Mouse (Mus musculus): Measurements from ENCODE around the gene Pex11a.
"Not testable (repeated sequence)": the region's sequence is repeated elsewhere in the genome, so short reads cannot be mapped to it uniquely, and the experiment has no call there.

The Pex11a gene

DNA sequence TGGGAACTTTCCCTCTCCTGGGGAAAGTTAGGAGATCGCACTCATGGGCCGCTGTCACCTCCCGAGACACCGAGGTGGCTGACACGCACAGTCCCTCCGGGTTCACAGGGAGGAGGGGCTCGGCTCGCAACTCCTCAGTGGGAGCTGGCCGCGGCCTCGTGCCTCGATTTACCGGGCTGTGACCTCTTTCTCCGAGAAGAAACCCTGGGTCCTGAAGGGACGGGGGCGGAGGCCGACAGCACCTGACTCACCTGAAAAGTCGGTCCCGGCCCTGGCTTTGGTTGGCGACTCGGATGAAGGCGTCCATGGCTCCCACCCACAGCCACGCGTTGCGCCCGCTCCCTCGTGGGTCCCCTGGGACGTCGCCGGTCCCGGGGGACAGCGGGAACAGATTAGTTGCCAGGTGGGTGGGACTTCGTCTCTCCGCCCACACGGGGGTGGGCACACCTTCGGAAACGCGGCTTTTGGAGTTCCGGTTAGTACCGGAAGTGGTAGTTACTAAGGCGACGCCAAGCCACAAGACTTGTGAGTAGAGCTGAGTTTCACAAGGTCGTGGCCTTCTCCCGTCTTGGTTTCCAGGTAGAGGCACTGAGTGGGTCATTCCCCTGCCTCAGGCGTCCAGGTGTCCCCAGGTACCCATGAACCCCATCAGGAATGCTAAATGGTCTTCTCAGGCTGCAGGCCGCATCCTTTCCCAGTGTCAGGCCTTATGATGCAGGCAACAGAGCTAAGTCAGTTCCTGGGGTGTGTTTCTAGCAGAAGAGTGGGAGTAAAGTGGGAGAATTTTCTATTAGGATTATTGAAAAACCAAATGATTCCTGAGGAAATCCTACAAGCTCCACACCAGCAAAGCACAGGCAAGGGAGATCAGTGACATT is at the start of gene Pex11a, which contains the start of gene Wdr93:
Pex11a (minus strand) TSS at position 473 of the 878 bp plus-strand sequence.
Wdr93 (plus strand) TSS at position 505 of the 878 bp plus-strand sequence.
- in situ Hi-C loops (cut with MboI, MseI) = no loop called here

DNA sequence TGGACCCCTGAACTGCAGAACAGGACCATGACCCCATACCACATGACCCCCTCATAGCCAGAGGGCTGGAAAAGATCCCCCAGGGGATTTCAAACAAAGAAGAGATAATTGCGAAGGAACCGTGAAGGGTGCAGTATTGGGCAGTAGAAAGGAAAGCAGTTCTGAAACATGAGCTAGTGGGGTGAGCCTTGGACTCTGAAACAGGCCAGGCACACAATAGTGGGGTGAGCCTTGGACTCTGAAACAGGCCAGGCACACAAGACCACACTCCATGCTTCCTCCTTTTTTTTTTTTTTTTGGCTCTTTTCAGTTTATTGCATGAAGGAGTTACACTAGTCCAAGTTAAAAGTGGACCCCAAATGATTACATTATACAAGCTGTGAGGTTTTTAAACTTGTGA is 46.9 kb upstream of the Pex11a start:
- in situ Hi-C loops (cut with MboI, MseI) = not testable (repeated sequence)

GRCm38 (mm10) chr7:79786295-79786694 is 43.4 kb upstream of the Pex11a start:
- in situ Hi-C loops (cut with MboI, MseI) = no loop called here

- in situ Hi-C loops (cut with MboI, MseI) = no loop called here
Measured at GRCm38 (mm10) chr7:79782516-79782855, 39.6 kb upstream of the Pex11a start.

DNA sequence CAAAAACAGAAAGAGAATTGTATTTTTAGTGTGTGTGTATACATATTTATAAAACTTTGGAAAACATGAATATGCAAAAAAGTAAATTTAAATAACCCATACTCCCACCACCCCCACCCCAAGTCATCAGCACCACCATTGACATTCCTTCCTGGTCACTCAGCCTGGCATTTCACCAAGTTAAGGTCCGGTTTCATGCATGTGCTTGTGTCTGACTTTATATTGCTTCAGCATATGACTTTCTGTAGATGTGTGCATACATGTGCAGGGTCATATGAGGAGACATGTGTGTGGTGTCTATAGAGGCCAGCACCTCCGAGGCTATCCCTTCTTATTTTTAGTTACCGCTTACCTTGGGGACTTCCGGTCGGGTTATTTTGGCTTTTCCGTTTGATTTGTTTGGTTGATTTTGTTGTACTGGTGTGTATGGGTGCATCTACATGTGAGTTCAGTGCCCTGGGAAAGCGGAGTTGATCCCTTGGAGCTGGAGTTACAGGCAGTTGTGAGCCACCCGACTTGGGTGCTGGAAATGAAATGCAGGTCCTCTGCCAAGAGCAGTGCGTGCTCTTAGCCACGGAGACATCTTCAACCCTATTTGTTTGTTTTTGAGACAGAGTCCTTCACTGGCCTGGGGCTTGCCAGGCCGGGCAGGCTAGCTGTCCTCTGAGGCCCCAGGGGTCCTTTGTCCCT is 39.0 kb upstream of the Pex11a start:
- in situ Hi-C loops (cut with MboI, MseI) = no loop called here

DNA sequence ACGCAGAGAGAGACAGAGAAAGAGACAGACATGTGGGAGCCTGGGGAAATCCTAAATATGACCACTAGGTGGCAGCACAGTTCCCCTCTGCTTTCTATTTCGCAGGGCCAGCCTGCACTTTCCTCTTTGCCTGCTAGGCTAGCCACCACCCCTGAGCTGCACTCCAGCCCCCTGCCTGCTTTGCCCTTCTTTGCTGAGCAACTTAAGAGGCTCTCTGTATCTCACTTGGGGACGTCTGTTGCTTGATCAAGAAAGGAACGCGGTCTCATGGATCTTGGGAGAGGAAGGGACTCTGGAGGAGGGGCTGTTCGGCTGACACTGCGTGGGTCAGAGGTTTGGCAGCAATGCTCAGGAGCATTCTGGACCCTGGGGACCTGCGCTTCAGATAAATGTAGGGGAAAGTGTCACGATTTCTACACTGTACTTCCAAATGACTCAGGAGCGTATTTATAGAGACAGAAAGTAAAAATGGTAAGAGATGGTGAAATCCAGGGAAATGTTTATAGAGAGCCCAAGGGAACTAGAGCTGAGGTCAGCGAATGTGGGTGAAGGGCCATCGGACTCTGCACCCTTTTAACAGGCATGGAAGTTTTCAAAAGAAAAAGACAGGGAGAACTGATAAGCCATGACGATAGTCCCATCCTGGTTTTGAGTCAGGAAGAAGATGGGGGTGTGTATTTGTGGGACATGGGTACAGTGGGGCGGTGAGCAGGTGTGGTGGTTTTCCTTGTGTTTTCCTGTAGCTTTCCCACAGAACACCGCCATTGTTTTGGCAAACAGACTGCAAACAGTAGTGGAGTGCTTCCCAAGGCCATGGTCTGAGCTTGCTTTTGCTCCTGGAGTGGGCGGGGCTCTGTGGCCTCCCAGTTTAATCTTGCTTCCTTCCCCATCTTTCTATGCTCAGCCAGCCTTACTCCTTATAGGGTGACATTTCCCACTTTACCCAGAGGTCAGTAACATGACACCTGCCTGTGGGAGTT is 38.0 kb upstream of the Pex11a start:
- in situ Hi-C loops (cut with MboI, MseI) = no loop called here

- in situ Hi-C loops (cut with MboI, MseI) = no loop called here
Measured at GRCm38 (mm10) chr7:79771561-79772512, 28.9 kb upstream of the Pex11a start.

- in situ Hi-C loops (cut with MboI, MseI) = no loop called here
Measured at GRCm38 (mm10) chr7:79769664-79770063, 26.7 kb upstream of the Pex11a start.

GRCm38 (mm10) chr7:79765991-79766390 is 23.1 kb upstream of the Pex11a start:
- in situ Hi-C loops (cut with MboI, MseI) = no loop called here

GRCm38 (mm10) chr7:79762106-79762505 is 19.2 kb upstream of the Pex11a start:
- in situ Hi-C loops (cut with MboI, MseI) = no loop called here

DNA sequence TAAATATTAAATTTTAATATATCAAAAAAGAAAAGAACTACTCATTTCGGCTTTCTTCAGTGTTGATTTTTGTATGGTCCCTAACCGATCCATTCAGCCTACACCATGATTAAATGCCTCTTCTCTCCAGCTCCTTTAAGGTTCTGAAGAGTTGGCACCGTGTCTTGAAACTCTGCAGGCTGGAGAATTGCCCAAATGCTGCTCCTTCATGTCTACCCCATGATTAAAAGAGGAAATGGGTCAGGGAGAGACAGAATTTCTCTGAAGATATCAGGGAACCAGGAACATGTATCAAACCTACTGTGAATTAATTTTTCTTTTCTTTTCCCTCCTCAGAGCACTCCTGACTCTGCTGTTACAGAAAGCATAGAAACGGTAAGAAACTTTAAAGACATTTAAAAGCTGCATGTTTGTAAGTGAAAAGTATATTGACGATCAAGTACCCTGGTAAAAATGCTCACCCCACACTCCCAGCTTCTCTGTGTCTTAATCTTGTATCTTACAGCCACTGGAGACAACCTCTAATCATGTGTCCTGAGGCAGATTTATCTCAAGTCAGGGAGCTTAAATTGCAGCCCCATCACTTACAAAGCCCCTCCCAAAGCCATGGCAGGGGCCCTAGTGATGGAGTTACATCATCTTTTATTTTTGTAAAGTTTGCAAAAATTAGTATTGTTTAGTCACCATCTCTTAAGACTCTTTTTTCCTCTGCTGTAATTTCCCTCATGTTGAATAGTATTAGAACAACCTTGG is 18.4 kb upstream of the Pex11a start:
- in situ Hi-C loops (cut with MboI, MseI) = no loop called here

- in situ Hi-C loops (cut with MboI, MseI) = no loop called here
Measured at GRCm38 (mm10) chr7:79759766-79760165, 16.8 kb upstream of the Pex11a start.

- in situ Hi-C loops (cut with MboI, MseI) = no loop called here
Measured at GRCm38 (mm10) chr7:79758176-79758575, 15.2 kb upstream of the Pex11a start.

- in situ Hi-C loops (cut with MboI, MseI) = no loop called here
Measured at GRCm38 (mm10) chr7:79756334-79756733, 13.4 kb upstream of the Pex11a start.

- in situ Hi-C loops (cut with MboI, MseI) = no loop called here
Measured at GRCm38 (mm10) chr7:79749511-79749910, 6.6 kb upstream of the Pex11a start.

- in situ Hi-C loops (cut with MboI, MseI) = no loop called here
Measured at GRCm38 (mm10) chr7:79747659-79748058, 4.7 kb upstream of the Pex11a start.

DNA sequence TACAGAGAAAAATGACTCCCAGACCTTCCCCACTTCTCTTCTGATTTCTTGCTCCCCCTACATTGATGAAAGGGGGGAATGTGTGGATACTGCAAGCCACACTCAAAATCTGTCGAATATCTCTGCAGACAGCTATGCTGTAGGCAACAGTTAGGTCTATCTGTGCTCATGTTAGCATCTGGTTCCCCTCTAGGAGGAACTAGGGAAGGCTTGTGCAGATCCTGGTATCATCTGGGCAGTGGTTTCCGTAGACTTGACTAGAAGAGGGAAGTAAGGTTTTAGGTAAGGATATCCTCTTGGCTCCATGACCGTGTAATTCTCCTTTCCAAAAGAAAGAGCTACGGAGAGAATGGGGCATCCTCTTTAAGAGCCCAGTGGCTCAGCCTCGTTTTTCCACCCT is 1.7 kb upstream of the Pex11a start:
- in situ Hi-C loops (cut with MboI, MseI) = no loop called here

DNA sequence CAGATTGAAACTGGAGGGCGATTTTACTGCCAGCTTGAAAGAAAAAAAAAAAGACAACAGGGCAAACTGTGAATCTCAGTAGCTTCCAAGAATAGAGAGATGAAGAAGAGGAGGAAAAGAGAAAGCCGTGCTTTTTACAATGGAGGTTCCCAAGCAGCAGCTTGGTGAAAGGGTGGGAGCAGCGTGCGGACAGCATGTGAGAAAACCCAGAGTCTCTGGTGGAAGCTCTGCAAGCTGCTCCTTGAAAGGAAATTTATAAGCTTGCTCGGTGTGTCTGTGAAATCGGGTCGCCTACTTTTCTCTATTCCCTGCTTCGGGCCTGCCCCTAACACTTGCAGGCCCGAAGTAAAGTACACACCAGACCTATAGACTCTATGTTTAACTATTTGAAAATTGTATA is 1.1 kb upstream of the Pex11a start:
- in situ Hi-C loops (cut with MboI, MseI) = no loop called here

GRCm38 (mm10) chr7:79742277-79742658 is 663 bp downstream of the Pex11a start:
- in situ Hi-C loops (cut with MboI, MseI) = no loop called here

GRCm38 (mm10) chr7:79740279-79740678 is 2.7 kb downstream of the Pex11a start:
- in situ Hi-C loops (cut with MboI, MseI) = no loop called here
